Mouse (Mus musculus) hindbrain, embryonic 11.5 days (tissue): ENCODE data around the gene Sec22a. TPM values are rescaled to one million over a fixed set of nuclear protein-coding genes. Genes with fewer than 3 reads are reported as not detected.

Experiments used
- polyA plus RNA-seq: library from polyadenylated mRNA; unstranded; fragments of >200 nt; fragmentation: Nextera tagmentation; extraction: Ambion mirVana; gene quantifications from 2 replicates; pipeline ENCODE4 v1.2.1, GENCODE M21; 2014

The Sec22a gene
- polyA plus RNA-seq, 1 experiment from 2014 or later: 41.9 TPM

Other genes with a start within 250 kb of the Sec22a start
- 2.7 and 2.9 TPM in 2 replicates for gene Adcy5, start 209.0 kb downstream of the Sec22a start, polyA plus RNA-seq
- gene Pdia5, start 127.0 kb upstream of the Sec22a start, polyA plus RNA-seq: 11.3 and 13.1 TPM in 2 replicates
- gene Sema5b, start 177.2 kb upstream of the Sec22a start, polyA plus RNA-seq: 27.3 and 30.1 TPM in 2 replicates